Mouse (Mus musculus): ENCODE measurements at regions not wholly inside any gene's neighbourhood (a gene's known extent, or its start where the extent isn't known, plus 50 kb on each side); places are given as distances from the start of the nearest gene placed in this dataset.

DNA sequence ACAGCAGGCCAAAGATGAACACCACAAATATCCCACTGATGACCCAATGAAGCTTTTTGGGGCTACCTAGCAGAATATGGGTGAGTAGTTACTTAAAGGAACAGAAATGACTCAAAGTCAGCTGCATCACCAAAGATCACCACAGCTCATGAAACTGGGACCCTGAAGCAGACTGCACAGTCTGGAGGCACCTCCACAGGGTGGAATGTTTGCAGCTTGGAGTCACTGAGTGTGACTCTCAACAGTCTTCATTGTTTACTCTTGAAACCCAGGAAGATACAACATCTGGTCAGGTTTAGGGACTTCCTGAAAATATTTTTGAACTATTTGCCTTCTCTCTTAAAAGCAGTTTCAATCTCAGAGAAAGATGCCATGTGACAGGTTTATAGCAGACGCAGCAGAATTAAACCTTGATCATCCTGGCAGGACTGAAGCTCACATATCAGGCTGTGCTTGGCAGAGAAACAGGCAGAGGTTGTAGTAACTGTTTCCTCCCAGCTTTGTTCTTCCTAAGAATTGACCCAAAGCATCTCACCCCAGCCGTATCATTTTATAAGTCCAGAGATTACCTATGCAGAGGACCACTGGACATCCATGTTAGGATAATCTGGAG, 944.1 kb upstream of the Adgrl4 start:
- DNase-seq (ENCODE audit: low spot score in 2 of 2): no peak

GRCm38 (mm10) chr3:150530966-150531365, 906.7 kb upstream of the Adgrl4 start:
- DNase-seq (ENCODE audit: low spot score in 2 of 2): no peak

DNA sequence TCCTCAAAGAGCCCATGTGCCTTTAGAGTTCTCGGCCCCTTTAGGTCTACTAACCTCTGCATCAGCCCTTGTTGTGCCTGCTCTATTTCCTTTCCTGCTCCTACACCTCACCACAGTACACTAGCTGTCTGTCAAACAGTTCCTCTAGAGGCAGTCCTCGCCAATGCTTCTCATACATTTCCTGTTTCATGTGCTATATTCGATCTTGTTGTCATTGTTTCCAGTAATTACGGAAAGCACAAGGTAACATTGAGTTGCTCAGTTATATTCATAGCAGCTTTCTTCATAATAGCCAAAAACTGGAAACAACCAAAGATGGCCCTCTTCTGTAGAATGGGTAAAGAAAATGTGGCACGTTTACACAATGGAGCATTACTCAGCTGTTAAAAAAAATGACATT, 894.6 kb upstream of the Adgrl4 start:
- no peak for DNase-seq (ENCODE audit: low spot score in 2 of 2)

DNA sequence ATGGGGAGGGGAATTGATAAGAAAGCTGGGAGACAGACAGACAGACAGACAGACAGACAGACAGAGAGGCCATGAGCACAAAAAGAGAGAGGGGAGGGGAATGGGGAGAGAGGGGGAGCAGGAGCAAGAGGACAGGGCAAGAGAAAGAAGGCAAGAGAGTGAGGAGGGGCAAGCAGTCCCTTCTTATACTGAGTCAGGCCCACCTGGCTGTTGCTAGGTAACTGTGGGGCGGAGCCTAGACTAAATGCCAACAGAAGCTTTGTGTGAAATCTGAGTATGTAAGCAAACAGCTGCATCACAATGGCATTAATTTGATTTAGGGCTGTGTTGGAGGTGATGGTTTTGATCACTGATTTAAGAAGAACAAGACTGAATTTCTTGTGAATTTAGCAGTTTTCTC, 849.2 kb upstream of the Adgrl4 start:
- DNase-seq (ENCODE audit: low spot score in 2 of 2): no peak

GRCm38 (mm10) chr3:150590978-150591377, 846.7 kb upstream of the Adgrl4 start:
- no peak for DNase-seq (ENCODE audit: low spot score in 2 of 2)

GRCm38 (mm10) chr3:150603400-150604095, 834.1 kb upstream of the Adgrl4 start:
- no peak for DNase-seq (ENCODE audit: low spot score in 2 of 2)

DNA sequence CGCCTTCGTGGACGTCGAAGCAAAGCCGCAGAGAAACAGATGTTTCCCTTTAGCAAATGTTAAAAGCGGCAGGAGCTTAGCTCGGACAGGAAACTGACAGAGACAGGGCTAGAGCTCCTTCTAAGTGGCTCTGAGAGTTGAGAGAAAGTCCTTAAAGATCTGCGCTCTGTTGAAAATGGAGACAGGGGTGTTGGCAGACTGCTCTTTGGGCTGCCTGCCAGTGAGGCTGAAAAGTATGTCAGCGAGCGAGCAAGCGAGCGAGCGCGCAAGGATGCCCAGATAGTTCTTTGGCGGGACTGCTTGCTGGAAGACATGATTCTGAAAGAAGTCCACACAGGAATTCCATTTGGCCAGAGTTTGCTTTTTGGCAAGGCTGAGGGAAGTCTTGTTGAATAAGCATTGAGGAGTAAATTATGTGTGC, 827.0 kb upstream of the Adgrl4 start:
- peak; percentile 35 to 51 for DNase-seq (ENCODE audit: low spot score in 2 of 2)

DNA sequence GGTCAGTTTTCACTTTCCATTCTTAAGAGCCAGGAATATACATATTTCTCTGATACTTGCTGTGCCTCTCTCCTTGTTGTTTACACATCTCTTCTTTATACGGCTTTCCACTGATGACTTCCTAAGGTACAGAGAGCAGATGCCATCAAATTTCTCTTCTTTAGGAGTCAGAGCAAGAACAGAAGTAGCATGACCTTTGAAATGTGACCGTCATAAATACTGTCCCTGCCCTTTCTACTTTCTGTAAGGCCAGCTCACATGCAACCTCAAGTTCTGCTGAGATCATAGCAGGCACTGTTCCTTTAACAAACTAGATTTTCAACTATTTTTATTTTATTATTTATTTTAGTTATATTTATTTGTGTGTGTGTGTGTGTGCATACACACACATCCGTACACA, 800.1 kb upstream of the Adgrl4 start:
- DNase-seq (ENCODE audit: low spot score in 2 of 2): no peak

- no peak for DNase-seq (ENCODE audit: low spot score in 2 of 2)
These were observed 797.5 kb upstream of the Adgrl4 start for GRCm38 (mm10) chr3:150640004-150640676.

DNA sequence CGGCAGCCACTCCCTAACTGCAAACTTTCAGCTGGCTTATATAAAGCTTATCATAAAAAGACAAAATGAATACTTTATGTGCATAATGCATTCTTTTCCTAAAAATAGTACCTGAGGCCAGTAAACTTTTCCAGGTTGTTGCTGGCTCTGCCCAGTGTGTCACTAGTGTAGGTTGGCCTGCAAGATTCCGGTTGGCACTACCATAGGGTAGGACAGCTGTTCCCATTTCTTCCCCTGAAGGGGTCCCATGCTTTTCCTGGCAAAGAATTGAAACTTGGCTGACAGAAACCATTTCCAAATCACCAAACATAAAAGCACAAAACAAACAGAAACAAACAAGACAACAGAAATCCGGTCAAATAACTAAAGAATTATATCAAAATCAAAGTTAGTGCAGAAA, 789.6 kb upstream of the Adgrl4 start:
- no peak for DNase-seq (ENCODE audit: low spot score in 2 of 2)

DNA sequence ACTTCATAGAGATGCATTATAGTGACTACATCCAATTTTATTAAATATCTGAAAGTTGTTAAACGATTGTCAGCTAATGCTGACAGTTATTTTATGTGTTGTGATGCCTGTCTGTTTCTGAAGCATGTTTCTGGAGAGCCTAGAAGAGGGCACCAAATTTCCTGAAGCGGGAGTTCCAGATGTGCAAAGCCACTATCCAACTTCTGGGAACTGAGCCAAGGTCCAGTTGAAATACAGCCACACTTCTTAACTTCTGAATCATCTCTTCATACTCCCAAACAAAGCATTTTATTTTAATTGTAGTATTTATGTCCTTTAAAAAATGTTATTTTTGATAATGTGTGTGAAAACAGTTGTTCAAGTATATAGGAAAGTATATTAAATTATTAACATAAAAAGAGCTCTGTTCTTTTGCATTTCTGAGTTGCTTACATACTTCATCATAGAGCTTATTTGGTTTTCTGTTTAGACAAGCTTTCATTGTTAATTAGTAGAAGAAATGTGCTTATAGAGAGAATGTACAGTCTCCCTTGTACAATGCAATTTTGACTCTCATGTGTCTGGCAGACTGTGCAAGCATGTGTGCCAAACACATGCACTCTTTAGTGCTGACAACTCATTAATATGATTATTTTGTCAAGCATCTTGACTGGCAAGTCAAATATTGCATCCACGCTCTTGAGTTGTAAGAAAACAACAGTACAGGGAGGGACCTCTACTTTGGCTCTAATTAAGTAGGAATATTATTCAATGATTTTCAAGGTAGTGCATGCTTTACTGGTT, 787.7 kb upstream of the Adgrl4 start:
- no peak for DNase-seq (ENCODE audit: low spot score in 2 of 2)

GRCm38 (mm10) chr3:150695751-150696150, 741.9 kb upstream of the Adgrl4 start:
- no peak for DNase-seq (ENCODE audit: low spot score in 2 of 2)

- no peak for DNase-seq (ENCODE audit: low spot score in 2 of 2)
These were observed 737.7 kb upstream of the Adgrl4 start for GRCm38 (mm10) chr3:150699990-150700389.
